Mouse (Mus musculus) macrophage (primary cell): Measurements from ENCODE around the gene Stom. TPM values are rescaled to one million over a fixed set of nuclear protein-coding genes. Genes with fewer than 3 reads are reported as not detected.

ENCODE experiments used
- H3K27ac ChIP-seq: fragments of 350-480 bp; formaldehyde crosslinking; 2 replicates; pipeline ENCODE4 v1.9.0; 2021
- H3K36me3 ChIP-seq: fragments of 350-480 bp; formaldehyde crosslinking; 2 replicates; pipeline ENCODE4 v1.9.0; 2021; ENCODE audit errors: inconsistent target
- H3K4me3 ChIP-seq: fragments of 350-480 bp; formaldehyde crosslinking; 2 replicates; pipeline ENCODE4 v1.9.0; 2021; ENCODE audit errors: inconsistent target
- H3K79me2 ChIP-seq: fragments of 350-480 bp; formaldehyde crosslinking; 2 replicates; pipeline ENCODE4 v1.9.0; 2021; ENCODE audit errors: inconsistent target
- WGBS: methylation state at CpG from one replicate; pipeline ENCODE4 v1.1.7; 2026; ENCODE audit warnings: inconsistent platforms; ENCODE audit not compliant: missing documents; 5-methylcytosine and 5-hydroxymethylcytosine counted together
- polyA plus RNA-seq: library from polyadenylated mRNA; stranded (reverse); fragments of 250-400 nt; gene quantifications from 3 replicates; pipeline ENCODE4 v1.2.4, GENCODE M21; 2018; ENCODE audit warnings: inconsistent platforms

Stom gene
- polyA plus RNA-seq, 1 experiment from 2014 or later: 528 TPM

GRCm38 (mm10) chr2:35272881-35273280 is 63.9 kb downstream of the Stom start:
- Histone ChIP-seq H3K4me3 (no peak overlapping the region), H3K79me2 (peaks cover 94% of the 10 kb centered on the region), H3K36me3 (peaks cover 13% of the 10 kb centered on the region; the same call in 1 of the 2 replicates), H3K27ac (no peak overlapping the region)
- WGBS: 91% methylated on average over 6 of the region's 6 CpGs

GRCm38 (mm10) chr2:35271817-35272216 is 65.0 kb downstream of the Stom start:
- peaks cover 94% of the 10 kb centered on the region for H3K79me2 ChIP-seq
- H3K36me3 ChIP-seq: peaks cover 22% of the 10 kb centered on the region; the same call in 1 of the 2 replicates
- H3K27ac ChIP-seq: peak overlapping the region; percentile 60
- no peak overlapping the region for H3K4me3 ChIP-seq
- 32% methylated on average over 2 of the region's 2 CpGs for WGBS

GRCm38 (mm10) chr2:35270531-35270984 is 66.2 kb downstream of the Stom start:
- Histone ChIP-seq H3K79me2 (peaks cover 94% of the 10 kb centered on the region), H3K36me3 (peaks cover 28% of the 10 kb centered on the region; the same call in 1 of the 2 replicates), H3K27ac (peak overlapping the region; percentile 25), H3K4me3 (no peak overlapping the region)
- 26% methylated on average over 10 of the region's 10 CpGs for WGBS

GRCm38 (mm10) chr2:35269716-35270260 is 67.0 kb downstream of the Stom start:
- Histone ChIP-seq H3K36me3 (peaks cover 23% of the 10 kb centered on the region; the same call in 1 of the 2 replicates), H3K27ac (no peak overlapping the region), H3K4me3 (no peak overlapping the region), H3K79me2 (peaks cover 94% of the 10 kb centered on the region)
- WGBS: 83% methylated on average over 4 of the region's 4 CpGs

GRCm38 (mm10) chr2:35269136-35269535 is 67.6 kb downstream of the Stom start:
- H3K27ac ChIP-seq: no peak overlapping the region
- peaks cover 94% of the 10 kb centered on the region for H3K79me2 ChIP-seq
- H3K36me3 ChIP-seq: peaks cover 19% of the 10 kb centered on the region; the same call in 1 of the 2 replicates
- WGBS: 71% methylated on average over 5 of the region's 6 CpGs
- H3K4me3 ChIP-seq: no peak overlapping the region

GRCm38 (mm10) chr2:35267876-35268566 is 68.8 kb downstream of the Stom start:
- H3K4me3 ChIP-seq: no peak overlapping the region
- H3K79me2 ChIP-seq: peaks cover 94% of the 10 kb centered on the region
- no peak overlapping the region for H3K27ac ChIP-seq
- WGBS: 94% methylated on average over 10 of the region's 10 CpGs
- H3K36me3 ChIP-seq: peaks cover 19% of the 10 kb centered on the region; the same call in 1 of the 2 replicates

GRCm38 (mm10) chr2:35267156-35267875 is 69.5 kb downstream of the Stom start:
- H3K4me3 ChIP-seq: no peak overlapping the region
- H3K36me3 ChIP-seq: peaks cover 19% of the 10 kb centered on the region; the same call in 1 of the 2 replicates
- no peak overlapping the region for H3K27ac ChIP-seq
- 93% methylated on average over 10 of the region's 13 CpGs for WGBS
- H3K79me2 ChIP-seq: peaks cover 94% of the 10 kb centered on the region

- Histone ChIP-seq H3K36me3 (peaks cover 19% of the 10 kb centered on the region; the same call in 1 of the 2 replicates), H3K27ac (no peak overlapping the region), H3K79me2 (peaks cover 98% of the 10 kb centered on the region), H3K4me3 (no peak overlapping the region)
- 86% methylated on average over 9 of the region's 9 CpGs for WGBS
Observed at GRCm38 (mm10) chr2:35266251-35266905, 70.4 kb downstream of the Stom start.

GRCm38 (mm10) chr2:35265775-35266174 is 71.0 kb downstream of the Stom start:
- Histone ChIP-seq H3K27ac (no peak overlapping the region), H3K79me2 (peaks cover 100% of the 10 kb centered on the region), H3K36me3 (peaks cover 19% of the 10 kb centered on the region; the same call in 1 of the 2 replicates), H3K4me3 (no peak overlapping the region)
- WGBS: 80% methylated on average over 8 of the region's 8 CpGs

- no peak overlapping the region for H3K27ac ChIP-seq
- WGBS: 30% methylated on average over 8 of the region's 8 CpGs
- H3K79me2 ChIP-seq: peaks cover 100% of the 10 kb centered on the region
- peaks cover 19% of the 10 kb centered on the region; the same call in 1 of the 2 replicates for H3K36me3 ChIP-seq
- no peak overlapping the region for H3K4me3 ChIP-seq
Observed at GRCm38 (mm10) chr2:35265296-35265695, 71.5 kb downstream of the Stom start.

GRCm38 (mm10) chr2:35264095-35264494 is 72.7 kb downstream of the Stom start:
- H3K27ac ChIP-seq: no peak overlapping the region
- peaks cover 100% of the 10 kb centered on the region for H3K79me2 ChIP-seq
- WGBS: 38% methylated on average over 1 of the region's 1 CpGs
- H3K36me3 ChIP-seq: peaks cover 19% of the 10 kb centered on the region; the same call in 1 of the 2 replicates
- H3K4me3 ChIP-seq: no peak overlapping the region
